Mouse (Mus musculus): ENCODE results near the gene Ctdsp2.

Gene Ctdsp2

GRCm38 (mm10) chr10:127041774-127042338 lies 63.3 kb downstream of the Ctdsp2 start:
- DNase-seq (ENCODE audit: inconsistent ontology term) = peak; percentile 95

- DNase-seq (ENCODE audit: inconsistent ontology term) = no peak
These were observed 64.1 kb downstream of the Ctdsp2 start for GRCm38 (mm10) chr10:127042468-127043115.

- no peak for DNase-seq (ENCODE audit: inconsistent ontology term)
These were observed 64.7 kb downstream of the Ctdsp2 start for GRCm38 (mm10) chr10:127043187-127043586.

GRCm38 (mm10) chr10:127047954-127048353 lies 69.4 kb downstream of the Ctdsp2 start, which contains the start of gene Cyp27b1:
Gene Cyp27b1, plus strand, starts transcription at chr10:127048250.
- no peak for DNase-seq (ENCODE audit: inconsistent ontology term)

GRCm38 (mm10) chr10:127048608-127049394 lies 70.3 kb downstream of the Ctdsp2 start:
- DNase-seq (ENCODE audit: inconsistent ontology term) = no peak
